Mouse (Mus musculus) gonadal fat pad, adult 2 months (tissue): ENCODE measurements around the gene Tbxas1. TPM values are rescaled to one million over a fixed set of nuclear protein-coding genes. Genes with fewer than 3 reads are reported as not detected.

Experiments used
- DNase-seq: peaks from one replicate; pipeline ENCODE4 v3.0.0-alpha.2; 2012; ENCODE audit warnings: low read depth
- polyA plus RNA-seq: library from polyadenylated mRNA; depleted of rRNA; stranded (reverse); fragments of >200 nt; gene quantifications from 2 replicates; pipeline ENCODE4 v1.2.3, GENCODE M21; 2012

Tbxas1 gene
- polyA plus RNA-seq, 1 experiment, result 6.3 TPM

- no peak for DNase-seq
These were observed 85.7 kb downstream of the Tbxas1 start for GRCm38 (mm10) chr6:38960791-38961426.

GRCm38 (mm10) chr6:38961427-38962033, 86.3 kb downstream of the Tbxas1 start:
- DNase-seq, result no peak

DNA sequence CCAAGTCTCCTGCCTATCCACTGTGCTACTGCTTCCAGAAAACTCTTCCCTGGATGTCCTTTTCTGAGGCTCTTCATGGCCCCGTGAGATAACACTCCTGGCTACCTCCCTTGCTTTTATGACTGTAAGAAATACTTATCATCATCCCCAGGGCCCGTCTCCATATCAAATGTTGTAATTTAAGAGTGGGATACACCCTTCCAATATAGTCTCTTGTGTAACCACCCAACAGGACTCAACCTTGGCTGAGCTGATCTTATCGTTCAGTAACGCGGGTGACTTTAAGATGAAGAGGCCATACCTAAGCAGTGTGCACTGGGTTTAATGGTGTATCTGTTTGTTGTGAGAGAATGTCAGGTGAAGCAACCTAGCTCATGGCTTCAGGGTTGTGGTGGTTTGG, 91.6 kb downstream of the Tbxas1 start:
- no peak for DNase-seq

GRCm38 (mm10) chr6:38967288-38967687, 92.1 kb downstream of the Tbxas1 start:
- no peak for DNase-seq

- no peak for DNase-seq
These were observed 92.8 kb downstream of the Tbxas1 start for GRCm38 (mm10) chr6:38967988-38968387.

DNA sequence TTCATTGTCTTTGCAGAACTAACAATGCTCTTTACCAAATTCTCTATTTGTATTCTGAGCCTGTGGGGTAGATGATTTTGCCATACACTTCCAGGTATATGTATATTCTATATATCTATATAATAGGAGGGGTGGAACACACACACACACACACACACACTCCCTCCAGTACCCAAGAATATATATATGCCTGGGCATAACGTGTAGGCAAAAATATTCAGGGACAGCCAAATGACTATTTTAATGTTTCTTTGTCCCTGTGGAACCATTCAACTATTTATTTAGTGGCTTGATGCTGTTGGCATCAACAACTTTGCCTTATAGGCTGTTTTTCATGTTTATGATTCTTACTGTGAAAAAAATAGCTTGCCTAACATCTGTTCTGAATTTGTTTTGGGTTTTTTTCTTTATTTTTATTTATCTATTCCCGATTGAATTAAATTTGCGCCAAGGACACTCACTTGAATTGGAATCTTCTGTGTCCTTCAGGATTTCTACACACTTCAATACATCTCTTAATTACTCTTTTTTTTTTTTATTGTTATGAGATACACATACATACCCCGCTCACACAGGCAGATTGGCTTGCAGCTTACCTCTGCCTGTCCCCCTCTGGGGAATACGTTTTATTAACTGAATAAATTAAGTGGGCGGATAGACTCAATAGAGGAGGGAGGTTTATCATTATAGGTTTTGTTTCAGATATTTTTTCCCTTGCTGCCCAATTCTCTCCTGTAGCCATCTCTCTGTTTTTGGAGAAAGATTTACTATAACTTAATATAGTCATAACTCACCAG, 94.9 kb downstream of the Tbxas1 start:
- no peak for DNase-seq

DNA sequence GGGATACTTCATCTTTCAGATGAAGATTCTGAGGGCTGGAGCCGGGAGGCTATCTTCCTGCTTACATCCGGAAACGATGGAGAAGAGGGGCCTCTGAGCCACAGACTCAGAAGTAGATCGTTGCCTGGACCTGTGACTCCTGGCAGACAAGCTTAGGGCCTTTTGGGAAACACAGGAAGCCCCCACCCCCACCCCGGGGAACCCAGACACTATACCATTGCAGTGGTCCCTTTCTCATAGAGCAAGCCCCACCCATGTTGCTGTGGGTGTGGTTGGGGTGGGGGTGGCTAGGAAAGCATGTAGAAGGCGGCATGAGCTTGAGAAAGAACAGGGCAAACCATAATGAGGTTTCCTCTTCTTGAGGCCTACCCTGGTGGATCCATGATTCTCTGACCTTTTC, 95.6 kb downstream of the Tbxas1 start:
- no peak for DNase-seq

DNA sequence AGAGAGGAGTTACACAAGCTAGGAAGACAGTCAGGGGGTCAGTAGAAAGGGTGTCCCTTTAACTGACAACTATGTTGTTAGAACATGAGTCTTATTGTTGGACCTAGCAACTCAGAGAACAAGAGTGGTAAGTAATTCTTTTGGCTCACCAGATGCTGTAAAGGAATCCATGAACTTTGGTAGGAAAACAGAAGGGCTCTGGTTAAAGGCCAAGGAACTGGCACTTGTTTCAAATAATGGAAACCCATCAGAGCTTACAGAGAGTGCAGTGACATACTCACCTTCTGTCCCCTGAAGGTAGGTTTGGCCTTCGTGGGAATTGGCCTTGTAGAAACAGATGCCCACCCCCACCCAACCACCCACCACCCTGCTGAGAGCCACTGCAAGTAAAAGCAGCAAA, 97.6 kb downstream of the Tbxas1 start:
- no peak for DNase-seq

GRCm38 (mm10) chr6:38973441-38974161, 98.4 kb downstream of the Tbxas1 start:
- DNase-seq, result no peak

- DNase-seq, result no peak
These were observed 98.9 kb downstream of the Tbxas1 start for GRCm38 (mm10) chr6:38974162-38974525.

GRCm38 (mm10) chr6:38974536-38975268, 99.5 kb downstream of the Tbxas1 start:
- DNase-seq, result no peak

DNA sequence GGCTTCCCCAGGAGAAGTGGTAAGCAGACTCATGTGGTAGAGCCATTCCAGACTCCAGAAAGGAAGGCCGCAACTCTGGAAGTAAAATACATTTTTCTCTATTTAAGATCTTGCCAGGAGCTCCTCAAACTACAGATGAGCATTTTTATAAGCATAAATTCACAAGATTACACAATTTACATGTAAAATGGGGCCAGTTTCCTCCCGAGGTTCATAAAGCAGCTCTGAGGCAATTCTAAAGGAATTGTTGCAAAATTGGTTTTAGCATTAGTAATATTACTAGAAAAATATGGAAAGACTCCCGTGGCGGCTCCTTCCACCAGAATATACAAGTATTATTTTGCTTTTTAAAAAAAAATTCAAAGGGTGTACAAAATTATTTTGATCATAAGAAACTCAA, 100.7 kb downstream of the Tbxas1 start:
- no peak for DNase-seq

GRCm38 (mm10) chr6:38976355-38976754, 101.2 kb downstream of the Tbxas1 start:
- no peak for DNase-seq

- no peak for DNase-seq
These were observed 105.9 kb downstream of the Tbxas1 start for GRCm38 (mm10) chr6:38980921-38981715.

- no peak for DNase-seq
These were observed 106.9 kb downstream of the Tbxas1 start for GRCm38 (mm10) chr6:38982071-38982470.

- no peak for DNase-seq
These were observed 107.5 kb downstream of the Tbxas1 start for GRCm38 (mm10) chr6:38982656-38983055.

DNA sequence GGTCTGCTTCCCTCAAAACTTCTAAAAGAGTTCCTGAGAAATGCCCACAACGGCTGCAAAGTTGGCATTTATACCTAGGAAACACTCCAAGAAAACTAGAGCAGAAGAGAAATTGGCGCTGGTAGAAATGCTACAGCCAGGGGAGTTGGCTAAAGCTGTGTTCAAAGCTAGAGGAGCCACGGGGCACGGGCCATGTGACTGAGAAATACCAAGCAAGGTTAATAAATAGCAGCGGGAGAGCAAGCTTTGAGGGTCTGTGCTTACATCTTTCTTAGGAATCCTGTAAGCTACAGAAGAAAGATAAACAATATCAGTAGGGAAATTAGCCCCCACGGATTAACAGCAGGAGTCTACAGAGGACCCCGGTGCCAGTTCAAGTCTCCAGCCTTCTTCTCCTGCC, 107.9 kb downstream of the Tbxas1 start:
- no peak for DNase-seq

DNA sequence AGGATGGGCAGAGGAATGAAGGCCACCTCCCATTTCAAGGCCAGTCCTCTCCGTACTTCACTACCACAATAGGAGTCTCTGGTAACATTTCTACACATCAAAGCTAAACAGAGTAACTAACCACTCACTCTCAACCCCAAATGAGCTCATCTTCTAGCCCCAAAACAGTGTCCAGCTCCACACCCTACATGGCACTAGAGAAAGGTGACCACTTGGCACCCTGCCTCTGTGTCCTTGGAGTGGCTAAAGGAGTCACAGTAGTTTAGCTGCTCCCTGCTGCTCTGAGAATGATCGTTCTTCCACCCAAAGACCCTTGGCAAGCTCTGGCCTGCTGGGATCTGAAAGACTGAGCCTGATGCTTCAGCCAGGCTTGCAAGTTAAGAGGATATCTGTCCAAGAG, 109.4 kb downstream of the Tbxas1 start:
- DNase-seq, result no peak

- no peak for DNase-seq
These were observed 111.4 kb downstream of the Tbxas1 start for GRCm38 (mm10) chr6:38986641-38987040.

GRCm38 (mm10) chr6:38992016-38992415, 116.8 kb downstream of the Tbxas1 start:
- DNase-seq, result no peak

DNA sequence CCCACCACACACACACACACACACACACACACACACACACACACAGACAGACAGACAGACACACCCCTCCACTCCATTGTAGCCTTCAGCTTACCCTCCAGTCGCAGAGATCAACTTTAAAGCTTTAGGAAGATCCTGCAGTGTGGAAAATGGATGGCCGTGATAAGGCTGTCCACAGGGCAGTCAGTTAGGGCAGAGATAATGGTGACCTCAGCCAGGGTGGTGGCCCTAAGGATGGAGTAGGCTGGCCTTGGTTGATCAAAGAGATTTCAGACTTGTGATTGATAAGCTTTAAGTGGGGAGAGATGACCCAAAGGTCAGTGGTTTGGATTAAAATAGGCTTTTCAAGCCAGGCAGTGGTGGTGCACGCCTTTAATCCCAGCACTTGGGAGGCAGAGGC, 120.6 kb downstream of the Tbxas1 start:
- no peak for DNase-seq
